Mouse (Mus musculus) 3134 (cell line): Measurements from ENCODE around the gene Mmel1.

Experiments
- DNase-seq: peaks from one replicate; pipeline ENCODE4 v3.0.0-alpha.2; 2011; ENCODE audit warnings: low spot score; ENCODE audit not compliant: insufficient read length; ENCODE audit errors: extremely low read depth

Mmel1 gene

GRCm38 (mm10) chr4:154863436-154863935 lies 5.9 kb upstream of the Mmel1 start:
- DNase-seq: no peak

- DNase-seq: no peak
Measured at GRCm38 (mm10) chr4:154864271-154864771, 5.1 kb upstream of the Mmel1 start.

GRCm38 (mm10) chr4:154864961-154865760 lies 4.2 kb upstream of the Mmel1 start:
- DNase-seq: no peak

- no peak for DNase-seq
Measured at GRCm38 (mm10) chr4:154866391-154866790, 3.0 kb upstream of the Mmel1 start.

GRCm38 (mm10) chr4:154867257-154867656 lies 2.1 kb upstream of the Mmel1 start:
- DNase-seq: no peak

GRCm38 (mm10) chr4:154870721-154871120 lies 1.3 kb downstream of the Mmel1 start:
- no peak for DNase-seq

- no peak for DNase-seq
Measured at GRCm38 (mm10) chr4:154871757-154872251, 2.4 kb downstream of the Mmel1 start.

- no peak for DNase-seq
Measured at GRCm38 (mm10) chr4:154873186-154873585, 3.8 kb downstream of the Mmel1 start.

- DNase-seq: peak; percentile 60
Measured at GRCm38 (mm10) chr4:154877864-154878548, 8.6 kb downstream of the Mmel1 start.

- no peak for DNase-seq
Measured at GRCm38 (mm10) chr4:154880730-154881129, 11.3 kb downstream of the Mmel1 start.

- DNase-seq: no peak
Measured at GRCm38 (mm10) chr4:154882014-154882659, 12.8 kb downstream of the Mmel1 start.

GRCm38 (mm10) chr4:154885416-154885815 lies 16.0 kb downstream of the Mmel1 start:
- no peak for DNase-seq

GRCm38 (mm10) chr4:154886876-154887592 lies 17.6 kb downstream of the Mmel1 start:
- no peak for DNase-seq

- DNase-seq: no peak
Measured at GRCm38 (mm10) chr4:154887593-154888250, 18.3 kb downstream of the Mmel1 start.

- no peak for DNase-seq
Measured at GRCm38 (mm10) chr4:154890887-154891286, 21.5 kb downstream of the Mmel1 start.

- no peak for DNase-seq
Measured at GRCm38 (mm10) chr4:154895549-154895948, 26.2 kb downstream of the Mmel1 start.

- no peak for DNase-seq
Measured at GRCm38 (mm10) chr4:154897676-154898465, 28.5 kb downstream of the Mmel1 start.

GRCm38 (mm10) chr4:154898506-154899446 lies 29.4 kb downstream of the Mmel1 start, which contains the start of gene Fam213b:
Gene Fam213b, minus strand, starts transcription at chr4:154899135.
- no peak for DNase-seq
